Mouse (Mus musculus) cerebellum, adult 11 months (tissue): ENCODE data around the gene Npc2.

Source experiments
- DNase-seq: peaks from one replicate; pipeline ENCODE4 v3.0.0; 2022

The Npc2 gene

GRCm38 (mm10) chr12:84726391-84726790, 46.6 kb downstream of the Npc2 start:
- DNase-seq: no peak

DNA sequence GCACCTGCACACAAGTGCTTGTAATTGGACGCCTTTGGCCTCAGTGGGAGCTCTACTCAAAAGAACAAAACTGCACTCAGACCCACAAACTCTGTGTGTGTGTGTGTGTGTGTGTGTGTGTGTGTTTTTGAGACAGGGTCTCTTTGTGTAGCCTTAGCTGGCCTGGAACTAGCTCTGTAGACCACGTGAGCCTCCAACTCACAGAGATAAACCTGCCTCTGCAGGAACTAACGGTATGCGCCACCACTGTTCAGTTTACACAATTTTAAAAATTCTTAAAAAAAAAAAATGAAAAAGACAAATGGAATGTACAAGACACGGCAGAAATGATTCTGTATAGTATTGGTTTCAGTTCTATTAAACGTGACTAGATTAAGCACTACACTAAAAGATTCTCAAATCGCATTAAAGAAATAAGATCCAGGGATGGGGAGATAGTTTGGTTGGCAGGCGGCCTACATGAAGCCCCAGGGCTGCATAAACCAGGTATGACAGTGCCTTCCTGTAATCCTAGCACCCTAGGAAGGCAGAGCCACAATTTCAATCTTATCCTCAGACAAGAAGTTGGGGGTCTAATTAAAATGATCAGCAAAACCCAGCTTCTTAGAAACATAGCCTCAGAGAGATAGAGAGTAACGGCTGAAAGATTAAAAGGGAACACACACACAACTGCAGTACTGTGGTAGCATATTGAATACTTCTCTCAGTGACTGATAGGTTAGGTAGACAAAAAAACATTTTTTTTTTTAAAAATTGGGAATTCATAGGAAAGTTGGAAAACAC, 54.3 kb downstream of the Npc2 start:
- no peak for DNase-seq

GRCm38 (mm10) chr12:84714578-84714977, 58.4 kb downstream of the Npc2 start:
- no peak for DNase-seq

GRCm38 (mm10) chr12:84709842-84710439, 63.0 kb downstream of the Npc2 start:
- no peak for DNase-seq

DNA sequence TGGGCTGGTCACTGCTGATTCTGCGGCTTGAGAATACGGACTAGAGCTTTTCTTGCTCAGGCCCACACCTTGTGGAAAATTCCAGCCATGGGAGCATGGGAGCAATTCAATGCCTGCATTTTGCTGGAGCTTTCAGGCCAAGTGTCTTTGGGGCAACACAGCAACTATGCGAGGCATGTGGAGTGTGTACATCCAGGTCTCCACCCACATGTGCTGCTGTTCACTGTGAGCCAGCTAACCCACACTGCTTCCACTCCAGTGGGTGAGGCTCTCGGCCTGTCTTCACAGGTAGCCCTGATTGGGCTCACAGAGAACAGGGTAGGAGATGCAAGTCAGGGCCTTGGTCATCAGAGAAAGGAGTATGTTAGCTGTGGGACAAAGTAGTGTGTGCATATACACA, 65.1 kb downstream of the Npc2 start:
- DNase-seq: no peak

DNA sequence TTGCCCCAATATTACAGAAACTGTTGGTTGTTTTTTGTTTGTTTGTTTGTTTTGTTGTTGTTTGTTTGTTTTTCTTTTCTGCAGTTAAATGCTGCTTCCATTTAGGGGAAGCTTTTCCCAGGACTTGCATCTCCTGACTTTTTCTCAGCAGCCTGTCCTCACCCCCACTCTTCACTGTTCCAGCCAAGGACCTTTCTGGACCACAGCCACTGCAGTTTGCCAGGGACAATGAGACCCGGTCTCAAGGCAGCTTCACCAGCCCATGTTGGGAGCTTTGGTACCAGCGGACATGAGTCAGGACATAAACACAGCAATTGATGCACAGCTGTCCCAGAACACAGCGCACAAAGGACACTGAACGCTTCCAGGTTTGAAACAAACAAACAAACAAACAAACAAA, 66.1 kb downstream of the Npc2 start:
- DNase-seq: no peak
